Mouse (Mus musculus) forelimb bud, embryonic 11.5 days (tissue): ENCODE data around the gene Gm12166.

Experiments used
- DNase-seq: peaks from one replicate; pipeline ENCODE4 v3.0.0-alpha.2; 2012; ENCODE audit warnings: low read depth, low spot score

The Gm12166 gene

GRCm38 (mm10) chr11:46073061-46073849 lies 21.1 kb upstream of the Gm12166 start:
- DNase-seq = peak; percentile 55

GRCm38 (mm10) chr11:46072466-46073060 lies 20.4 kb upstream of the Gm12166 start:
- no peak for DNase-seq

GRCm38 (mm10) chr11:46070789-46071188 lies 18.7 kb upstream of the Gm12166 start:
- DNase-seq = no peak

GRCm38 (mm10) chr11:46070161-46070560 lies 18.0 kb upstream of the Gm12166 start:
- DNase-seq = no peak

- no peak for DNase-seq
These were observed 17.4 kb upstream of the Gm12166 start for GRCm38 (mm10) chr11:46069408-46070003.

GRCm38 (mm10) chr11:46068756-46069407 lies 16.8 kb upstream of the Gm12166 start:
- no peak for DNase-seq

GRCm38 (mm10) chr11:46067371-46068060 lies 15.4 kb upstream of the Gm12166 start:
- no peak for DNase-seq

- no peak for DNase-seq
These were observed 13.3 kb upstream of the Gm12166 start for GRCm38 (mm10) chr11:46065201-46066011.

- DNase-seq = no peak
These were observed 12.6 kb upstream of the Gm12166 start for GRCm38 (mm10) chr11:46064767-46065166.

GRCm38 (mm10) chr11:46062993-46063731 lies 11.0 kb upstream of the Gm12166 start:
- no peak for DNase-seq

GRCm38 (mm10) chr11:46062569-46062968 lies 10.4 kb upstream of the Gm12166 start:
- no peak for DNase-seq

- DNase-seq = no peak
These were observed 9.8 kb upstream of the Gm12166 start for GRCm38 (mm10) chr11:46061776-46062445.

GRCm38 (mm10) chr11:46060651-46061020 lies 8.5 kb upstream of the Gm12166 start:
- DNase-seq = no peak

- DNase-seq = no peak
These were observed 7.9 kb upstream of the Gm12166 start for GRCm38 (mm10) chr11:46059887-46060650.

GRCm38 (mm10) chr11:46058916-46059315 lies 6.8 kb upstream of the Gm12166 start:
- DNase-seq = no peak

- no peak for DNase-seq
These were observed 5.9 kb upstream of the Gm12166 start for GRCm38 (mm10) chr11:46058011-46058410.

GRCm38 (mm10) chr11:46056770-46057411 lies 4.8 kb upstream of the Gm12166 start:
- DNase-seq = no peak
